Mouse (Mus musculus) ES-Bruce4 (cell line): ENCODE measurements around the gene Donson. TPM values are rescaled to one million over a fixed set of nuclear protein-coding genes. Genes with fewer than 3 reads are reported as not detected.

Source experiments
- H3K27ac ChIP-seq: 2 replicates; pipeline ENCODE4 v1.5.1; 2012; ENCODE audit warnings: low read length, inconsistent platforms; ENCODE audit not compliant: insufficient read depth
- H3K27me3 ChIP-seq: 2 replicates; pipeline ENCODE4 v1.6.1; 2012; ENCODE audit warnings: mild to moderate bottlenecking, low read length, inconsistent platforms; ENCODE audit not compliant: control insufficient read depth, poor library complexity, insufficient read depth, severe bottlenecking
- H3K36me3 ChIP-seq: 2 replicates; pipeline ENCODE4 v1.6.1; 2012; ENCODE audit warnings: inconsistent platforms, mild to moderate bottlenecking, low read length, moderate library complexity; ENCODE audit not compliant: control insufficient read depth, poor library complexity, insufficient read depth, severe bottlenecking
- H3K4me1 ChIP-seq: one replicate; pipeline ENCODE4 v1.8.1; 2011; ENCODE audit warnings: low read length; ENCODE audit not compliant: control insufficient read depth, insufficient read depth
- H3K4me3 ChIP-seq: 2 replicates; pipeline ENCODE4 v1.5.1; 2011; ENCODE audit warnings: low read depth, mild to moderate bottlenecking, low read length
- H3K9ac ChIP-seq: 2 replicates; pipeline ENCODE4 v1.6.1; 2012; ENCODE audit warnings: low read depth, mild to moderate bottlenecking, inconsistent platforms; ENCODE audit not compliant: poor library complexity, severe bottlenecking
- H3K9me3 ChIP-seq: replicated peaks from 2 replicates; pipeline ENCODE4 v1.6.1; 2012; ENCODE audit warnings: mild to moderate bottlenecking, low read length, inconsistent platforms; ENCODE audit not compliant: control insufficient read depth, poor library complexity, insufficient read depth, severe bottlenecking
- CTCF ChIP-seq: IDR thresholded peaks from one replicate; pipeline ENCODE4 v1.8.1; 2011; ENCODE audit warnings: low read depth, low read length
- EP300 ChIP-seq: IDR thresholded peaks from 2 replicates; pipeline ENCODE4 v1.6.1; 2011; ENCODE audit warnings: low read depth, low read length; ENCODE audit not compliant: insufficient read depth
- POLR2A ChIP-seq: IDR thresholded peaks from one replicate; pipeline ENCODE4 v1.8.1; 2011; ENCODE audit warnings: low read length; ENCODE audit not compliant: insufficient read depth
- polyA plus RNA-seq: library from polyadenylated mRNA; stranded (reverse); fragments of >200 nt; gene quantifications from 2 replicates; pipeline ENCODE4 v1.2.4, GENCODE M21; 2011; ENCODE audit warnings: low read depth; ENCODE audit not compliant: missing spikeins, insufficient read depth, insufficient read length

Gene Donson
- polyA plus RNA-seq, 1 experiment: 46.4 TPM

DNA sequence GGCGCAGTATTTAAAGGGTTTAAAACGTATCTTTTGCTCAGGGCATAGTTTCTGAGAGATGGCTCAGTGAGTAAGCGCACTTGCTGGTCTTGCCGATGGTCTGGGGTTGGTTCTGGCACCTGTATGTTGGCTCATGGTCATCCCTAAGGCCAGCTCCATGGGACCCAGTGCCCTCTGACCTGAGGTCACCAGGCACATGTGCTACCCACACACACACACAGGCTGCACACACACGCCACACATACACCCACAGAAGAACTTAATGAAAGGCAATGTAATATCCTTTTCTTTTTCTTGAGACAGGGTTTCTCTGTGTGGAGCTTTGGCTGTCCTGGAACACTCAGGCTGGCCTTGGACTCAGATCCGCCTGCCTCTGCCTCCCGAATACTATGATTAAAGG lies 55.6 kb downstream of the Donson start:
- Histone ChIP-seq H3K4me3 (no peak overlapping the region), H3K27me3 (no peaks in the 10 kb centered on the region), H3K9me3 (no peaks in the 10 kb centered on the region), H3K9ac (no peak overlapping the region), H3K36me3 (peaks cover 79% of the 10 kb centered on the region), H3K27ac (no peak overlapping the region), H3K4me1 (no peaks in the 10 kb centered on the region)
- TF ChIP-seq CTCF (no peak), POLR2A (no peak), EP300 (no peak)

GRCm38 (mm10) chr16:91632439-91632838 lies 56.1 kb downstream of the Donson start:
- Histone ChIP-seq H3K4me1 (no peaks in the 10 kb centered on the region), H3K4me3 (no peak overlapping the region), H3K27ac (no peak overlapping the region), H3K27me3 (no peaks in the 10 kb centered on the region), H3K36me3 (peaks cover 78% of the 10 kb centered on the region), H3K9ac (no peak overlapping the region), H3K9me3 (no peaks in the 10 kb centered on the region)
- TF ChIP-seq EP300 (no peak), POLR2A (no peak), CTCF (no peak)

GRCm38 (mm10) chr16:91630584-91630983 lies 58.0 kb downstream of the Donson start:
- 0 out of 2 replicates have a peak overlapping the region, but pooled peaks have one; percentile 27 for H3K27ac ChIP-seq
- no peak overlapping the region for H3K4me3 ChIP-seq
- no peak overlapping the region for H3K9ac ChIP-seq
- H3K9me3 ChIP-seq: no peaks in the 10 kb centered on the region
- TF ChIP-seq EP300 (no peak), POLR2A (no peak), CTCF (no peak)
- no peaks in the 10 kb centered on the region for H3K27me3 ChIP-seq
- H3K4me1 ChIP-seq: no peaks in the 10 kb centered on the region
- peaks cover 75% of the 10 kb centered on the region for H3K36me3 ChIP-seq

- no peaks in the 10 kb centered on the region for H3K9me3 ChIP-seq
- no peak overlapping the region for H3K27ac ChIP-seq
- H3K36me3 ChIP-seq: peaks cover 78% of the 10 kb centered on the region
- no peaks in the 10 kb centered on the region for H3K4me1 ChIP-seq
- H3K9ac ChIP-seq: no peak overlapping the region
- no peaks in the 10 kb centered on the region for H3K27me3 ChIP-seq
- TF ChIP-seq POLR2A (no peak), EP300 (no peak), CTCF (no peak)
- no peak overlapping the region for H3K4me3 ChIP-seq
These were observed 58.8 kb downstream of the Donson start for GRCm38 (mm10) chr16:91629749-91630148.

- no peak overlapping the region for H3K9ac ChIP-seq
- no peaks in the 10 kb centered on the region for H3K9me3 ChIP-seq
- TF ChIP-seq CTCF: no peak
- no peak for TF ChIP-seq POLR2A
- no peak for TF ChIP-seq EP300
- no peak overlapping the region for H3K27ac ChIP-seq
- no peak overlapping the region for H3K4me3 ChIP-seq
- H3K36me3 ChIP-seq: peaks cover 82% of the 10 kb centered on the region
- H3K27me3 ChIP-seq: no peaks in the 10 kb centered on the region
- no peaks in the 10 kb centered on the region for H3K4me1 ChIP-seq
These were observed 59.9 kb downstream of the Donson start for GRCm38 (mm10) chr16:91628673-91629072.

- no peaks in the 10 kb centered on the region for H3K9me3 ChIP-seq
- no peak overlapping the region for H3K9ac ChIP-seq
- H3K27ac ChIP-seq: no peak overlapping the region
- H3K4me3 ChIP-seq: no peak overlapping the region
- no peaks in the 10 kb centered on the region for H3K4me1 ChIP-seq
- peaks cover 84% of the 10 kb centered on the region for H3K36me3 ChIP-seq
- H3K27me3 ChIP-seq: no peaks in the 10 kb centered on the region
- TF ChIP-seq EP300 (no peak), POLR2A (no peak), CTCF (no peak)
These were observed 60.7 kb downstream of the Donson start for GRCm38 (mm10) chr16:91627831-91628230.

Other genes with a start within 250 kb of the Donson start
- gene Ifnar1, start 203.5 kb downstream of the Donson start, polyA plus RNA-seq: 31.3 and 35.3 TPM in 2 replicates
- gene Ifngr2, start 141.7 kb downstream of the Donson start, polyA plus RNA-seq: 5.0 and 8.9 TPM in 2 replicates
- 27.2 and 30.9 TPM in 2 replicates for gene Tmem50b, start 91.0 kb downstream of the Donson start, polyA plus RNA-seq
- 2.5 and 4.9 TPM in 2 replicates for gene Dnajc28, start 69.7 kb downstream of the Donson start, polyA plus RNA-seq
- 283 and 292 TPM in 2 replicates for gene Gart, start 41.8 kb downstream of the Donson start, polyA plus RNA-seq
- gene Son, start 41.3 kb downstream of the Donson start, polyA plus RNA-seq: 174 and 192 TPM in 2 replicates
- gene Cryzl1, start 40.2 kb upstream of the Donson start, polyA plus RNA-seq: 48.3 and 60.0 TPM in 2 replicates
- gene Itsn1, start 40.5 kb upstream of the Donson start, polyA plus RNA-seq: 84.6 and 85.7 TPM in 2 replicates